Mouse (Mus musculus) layer of hippocampus, postnatal 14 days (tissue): ENCODE data around the gene Trf. TPM values are rescaled to one million over a fixed set of nuclear protein-coding genes. Genes with fewer than 3 reads are reported as not detected.
A peak's percentile ranks its signal among the peaks of the same experiment; 100 is the strongest.

ENCODE experiments used
- DNase-seq, 2 experiments: peaks; one replicate each; pipeline ENCODE4 v3.0.0; 2021 to 2022; ENCODE audit warnings: low spot score in 2 of 2, mixed read lengths in 1 of 2
- long read RNA-seq, 2 experiments: library from polyadenylated mRNA; stranded (forward); transcript quantifications; one replicate each; pipeline ENCODE4 v2.0.0; 2021
- total RNA-seq, 2 experiments: library from RNA; stranded (reverse); gene quantifications; 2 replicates each; pipeline ENCODE4 v1.2.3; 2021

Trf gene
- 10 to 100 TPM; 62.7 to 63.9 TPM for total RNA-seq
- long read RNA-seq, experiment 1, transcript Trf-201 (17 exons, 2,571 nt): major isoform, 101 of 112 reads
- long read RNA-seq, experiment 1, partial matches to known transcripts: 2 of 112 reads
- long read RNA-seq, experiment 1, other reads (novel, unspliced or antisense): 9 of 112 reads
- long read RNA-seq, experiment 2, transcript Trf-201 (17 exons, 2,571 nt): major isoform, 141 of 152 reads
- long read RNA-seq, experiment 2, partial matches to known transcripts: 9 of 152 reads
- long read RNA-seq, experiment 2, other reads (novel, unspliced or antisense): 1 of 152 reads

DNA sequence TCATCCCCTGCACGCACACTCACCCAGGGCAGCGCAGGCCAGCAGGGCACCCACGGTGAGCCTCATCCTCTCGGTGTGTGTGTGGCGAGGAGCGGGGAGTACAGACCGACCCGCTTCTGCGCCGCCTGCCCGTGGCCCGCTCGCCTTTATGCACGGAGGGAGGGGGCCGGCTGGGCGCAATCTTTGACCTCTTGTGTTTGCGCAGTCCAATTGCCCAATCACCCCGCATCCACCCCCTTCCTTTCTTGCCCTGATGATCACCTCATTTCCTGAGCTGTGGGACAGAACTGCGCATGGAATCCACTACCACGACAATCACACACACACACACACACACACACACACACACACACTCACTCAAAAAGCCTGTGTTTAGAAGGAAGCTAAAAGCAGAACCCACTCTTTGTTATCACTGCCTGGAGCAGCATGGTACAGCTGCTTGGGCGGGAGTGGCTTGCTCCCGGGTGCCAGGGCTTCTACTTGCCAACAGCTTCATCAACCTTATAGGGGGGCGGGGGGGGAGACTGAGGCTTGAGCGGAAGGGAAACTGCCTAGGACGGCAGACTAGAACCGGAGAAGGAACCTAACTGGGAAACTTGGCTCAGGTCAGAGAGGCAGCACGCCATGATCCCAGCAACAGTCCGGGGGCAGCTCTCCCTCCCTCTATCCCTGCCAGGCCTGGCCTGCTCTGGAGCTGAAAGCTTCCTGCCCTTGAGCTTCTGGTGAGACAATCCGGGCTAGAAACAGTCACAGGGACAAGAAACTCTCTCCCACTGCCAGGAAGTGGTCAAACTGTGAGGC, at the start of gene Trf, which contains the start of gene Gm20425:
Trf (minus strand) TSS at position 294 of the 801 bp plus-strand sequence.
Gm20425 (minus strand) TSS at position 157 of the 801 bp plus-strand sequence.
- DNase-seq: peak; percentile 26 to 36

DNA sequence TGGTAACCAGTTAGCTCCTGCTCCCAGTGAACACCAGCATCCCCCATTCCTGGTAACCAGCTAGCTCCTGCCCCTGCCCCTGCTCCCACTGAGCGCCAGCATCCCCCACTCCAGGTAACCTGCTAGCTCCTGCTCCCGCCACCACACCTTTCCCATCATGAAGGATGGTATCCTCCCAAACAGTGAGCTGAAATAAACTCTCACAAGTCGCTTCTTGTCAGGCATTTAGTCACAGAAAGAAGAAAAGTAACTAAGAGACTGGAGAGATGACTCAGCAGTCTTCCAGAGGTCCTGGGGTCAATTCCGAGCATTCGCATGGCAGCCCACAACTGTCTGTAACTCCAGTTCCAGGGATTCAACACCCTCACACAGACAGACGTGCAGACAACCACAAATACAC, 46.6 kb upstream of the Trf start:
- no peak for DNase-seq

DNA sequence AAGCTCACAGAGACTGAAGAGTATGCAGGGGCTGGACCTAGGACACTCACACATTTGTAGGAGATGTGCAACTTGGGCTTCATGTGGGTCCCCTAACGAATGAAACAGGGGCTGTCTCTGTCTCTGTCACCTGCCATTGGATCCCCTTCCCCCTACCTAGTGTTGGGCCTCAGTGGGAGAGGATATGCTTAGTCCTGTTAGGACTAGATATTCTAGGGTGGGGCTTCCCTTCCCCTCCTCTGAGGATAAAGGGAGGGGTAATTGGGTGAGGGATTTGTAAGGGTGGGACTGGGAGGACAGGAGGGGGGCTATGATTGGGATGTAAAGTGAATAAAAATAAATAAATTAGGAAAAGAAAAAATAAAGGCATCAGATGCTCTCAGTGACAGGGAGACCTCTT, 45.4 kb upstream of the Trf start:
- DNase-seq: no peak

DNA sequence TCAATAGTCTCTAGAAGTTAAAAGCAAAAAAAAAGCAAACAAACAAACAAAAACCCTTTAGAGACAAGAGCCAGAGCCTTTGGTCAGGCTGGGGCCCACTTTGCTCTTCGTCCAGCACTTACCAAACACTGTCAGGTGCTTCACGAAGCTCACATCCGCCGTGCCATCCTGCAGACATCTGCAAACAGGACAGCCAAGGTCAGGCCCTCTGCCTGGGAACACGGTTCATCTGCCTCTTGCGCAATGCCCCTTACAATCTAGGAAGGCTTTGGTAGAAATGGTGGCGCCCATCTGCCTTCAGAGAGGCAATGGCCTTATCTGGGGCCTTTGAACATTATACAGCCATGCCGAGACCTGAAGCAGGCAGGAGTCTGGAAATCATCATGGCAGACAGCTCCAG, 44.6 kb upstream of the Trf start:
- no peak for DNase-seq

DNA sequence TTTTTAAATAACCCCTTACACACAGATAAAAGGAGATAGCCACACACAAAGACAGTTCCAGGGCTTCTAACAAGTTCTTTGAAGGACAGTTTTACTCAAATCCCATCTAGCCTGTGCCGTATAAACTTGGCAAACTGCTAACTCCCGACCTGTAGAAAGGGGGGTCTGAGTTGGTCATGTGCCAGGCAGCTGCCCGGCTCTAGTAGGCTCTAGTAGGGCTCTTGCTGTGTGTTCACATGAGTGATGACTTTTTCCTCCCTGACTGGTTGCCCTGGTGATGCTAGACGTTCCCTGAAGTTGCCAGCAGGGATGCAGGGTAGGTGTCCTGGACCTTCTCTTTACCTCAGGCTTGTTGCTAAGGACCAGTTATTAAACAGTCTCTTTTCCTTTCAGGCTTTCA, 40.9 kb upstream of the Trf start:
- DNase-seq: no peak

DNA sequence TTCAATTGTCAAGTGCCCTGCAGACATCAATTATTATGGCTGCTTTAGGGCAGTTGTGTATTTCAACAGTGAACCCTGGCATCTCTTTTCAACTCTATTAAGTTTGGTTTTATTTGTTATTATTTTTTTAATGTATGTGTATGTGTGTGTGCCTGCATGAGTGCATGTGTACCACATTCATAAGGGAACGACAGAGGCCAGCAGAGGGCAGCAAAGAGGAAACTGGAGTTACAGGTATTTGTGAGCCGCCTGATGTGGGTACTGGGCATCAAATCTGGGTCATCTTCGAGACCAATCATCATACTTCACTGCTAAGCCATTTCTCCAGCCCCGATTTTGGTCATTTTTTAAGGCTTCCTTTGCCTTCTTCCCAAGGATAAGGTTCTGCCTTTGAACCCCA, 35.5 kb upstream of the Trf start:
- no peak for DNase-seq

DNA sequence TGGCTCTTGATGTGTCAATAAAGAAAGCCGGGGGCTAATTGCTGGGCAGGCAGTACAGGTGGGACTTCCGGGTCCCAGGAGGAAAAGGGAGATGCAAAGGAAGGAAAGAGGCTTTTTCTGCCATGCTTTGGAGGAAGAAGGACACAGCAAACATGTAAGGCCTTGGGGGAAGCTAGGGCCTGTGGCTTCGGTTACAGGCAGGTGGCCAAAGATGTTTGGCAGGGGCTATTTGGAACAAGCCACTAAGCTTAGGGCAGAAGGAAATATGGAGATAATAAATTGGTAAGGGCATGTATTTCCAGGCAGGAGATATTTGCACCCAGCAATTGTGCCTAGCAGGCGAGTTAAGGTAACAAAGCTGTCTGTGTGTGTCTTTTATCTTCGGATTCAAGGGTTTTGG, 22.7 kb upstream of the Trf start:
- DNase-seq: peak in 1 of 2 experiments; percentile 39

DNA sequence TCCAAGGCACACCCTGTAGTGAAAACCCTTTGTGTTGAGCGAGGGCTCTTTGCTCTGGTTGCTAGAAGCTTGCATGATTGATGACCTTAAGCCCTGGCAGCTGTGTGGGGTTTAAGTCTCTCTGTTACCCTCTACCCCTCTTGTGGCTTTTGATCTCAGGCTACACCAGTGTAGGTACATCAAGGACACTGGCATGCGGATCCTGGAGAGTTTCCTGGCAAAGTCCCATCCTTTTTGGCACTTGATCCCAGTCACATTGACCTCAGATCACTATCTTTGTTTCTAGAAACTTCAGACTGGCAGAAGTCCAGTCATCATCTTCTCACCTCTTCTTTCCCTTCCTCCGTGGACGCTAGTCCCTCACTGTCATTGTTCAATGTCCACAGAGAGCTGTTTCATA, 18.4 kb upstream of the Trf start:
- no peak for DNase-seq

DNA sequence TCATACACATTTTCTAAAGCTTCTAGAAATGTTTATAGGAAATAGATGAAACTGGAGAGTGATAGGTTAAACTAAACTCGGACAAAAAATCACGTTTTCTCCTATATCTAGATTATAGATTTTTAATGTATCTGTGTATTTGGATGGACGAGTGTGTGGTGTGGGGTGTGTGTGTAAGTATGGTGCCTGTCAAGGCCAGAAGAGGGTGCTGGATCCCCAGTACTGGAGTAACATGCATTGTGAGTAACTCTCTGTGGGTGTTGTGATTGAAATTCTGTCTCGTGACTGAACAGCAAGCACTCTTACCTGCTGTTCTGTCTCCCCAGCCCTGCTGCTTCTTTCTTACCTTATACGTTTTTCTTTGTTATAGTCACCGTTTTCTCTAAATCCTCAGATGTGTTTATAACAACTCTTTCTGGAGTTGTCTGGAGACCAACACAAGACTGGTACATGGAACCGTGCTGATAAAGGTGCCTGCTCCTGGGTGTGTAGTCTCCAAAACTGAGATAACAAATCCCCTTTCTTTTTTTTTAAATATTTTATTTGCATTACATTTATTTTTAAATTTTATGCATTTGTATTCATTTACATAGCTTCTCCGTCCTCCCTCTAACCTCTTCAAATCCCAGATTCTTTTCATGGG, 16.4 kb upstream of the Trf start:
- DNase-seq: no peak

DNA sequence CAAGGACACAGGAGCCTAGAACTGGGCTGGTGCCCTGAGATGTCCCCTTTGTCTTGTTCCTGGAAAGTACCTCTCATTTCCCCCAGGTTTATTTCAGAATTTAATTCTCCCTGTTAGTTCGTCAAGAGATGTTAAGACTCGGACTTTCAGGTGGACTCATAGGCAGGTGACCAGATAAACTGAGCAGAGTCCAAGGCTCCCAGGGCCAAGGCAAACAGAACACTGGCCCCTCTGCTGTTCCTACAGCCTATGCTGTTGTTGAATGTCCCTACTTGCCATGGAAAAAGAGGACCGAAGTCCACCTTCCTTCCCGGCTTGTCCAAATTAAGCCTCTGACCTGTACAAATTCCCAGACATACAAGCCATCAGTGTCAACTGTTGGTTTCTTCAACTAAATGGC, 13.4 kb upstream of the Trf start:
- DNase-seq: no peak

DNA sequence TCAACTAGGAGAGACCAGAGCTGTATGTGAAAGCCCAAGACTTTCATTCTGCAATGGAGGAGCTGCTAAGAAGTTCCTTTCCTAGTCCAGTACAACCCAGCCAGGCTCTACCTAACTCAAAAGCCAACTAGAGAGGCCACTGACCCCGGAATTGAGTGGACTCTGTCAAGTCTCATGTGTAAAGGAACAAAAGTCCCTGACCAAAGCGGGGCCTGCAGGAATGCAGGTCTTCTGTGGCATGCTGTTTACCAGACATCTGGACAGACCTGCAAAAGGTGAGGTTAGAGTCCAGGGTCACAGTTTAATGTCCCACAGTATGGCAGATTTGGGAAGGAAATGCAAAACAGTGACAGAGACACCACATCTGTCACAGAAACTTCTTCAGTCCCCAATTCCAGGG, 11.0 kb upstream of the Trf start:
- no peak for DNase-seq

DNA sequence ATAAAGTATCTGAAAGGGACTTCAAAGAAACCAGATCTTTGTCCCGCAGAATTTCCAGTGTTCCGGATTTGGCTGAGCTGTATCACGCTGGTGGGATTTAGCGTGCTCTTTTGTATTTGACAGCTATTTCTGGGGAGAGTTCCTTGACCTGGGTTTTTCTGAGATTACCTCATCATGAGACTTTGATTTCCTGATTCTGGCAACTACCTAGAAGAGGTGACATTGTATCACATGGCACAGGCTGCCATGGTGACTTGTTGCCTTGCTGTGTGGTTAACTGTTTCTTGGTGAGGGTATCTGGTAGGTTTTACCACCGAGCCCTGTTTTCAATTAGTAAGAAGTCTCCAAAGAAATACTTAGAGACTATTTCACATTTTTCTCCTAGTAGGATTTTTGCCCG, 9.2 kb upstream of the Trf start:
- no peak for DNase-seq

DNA sequence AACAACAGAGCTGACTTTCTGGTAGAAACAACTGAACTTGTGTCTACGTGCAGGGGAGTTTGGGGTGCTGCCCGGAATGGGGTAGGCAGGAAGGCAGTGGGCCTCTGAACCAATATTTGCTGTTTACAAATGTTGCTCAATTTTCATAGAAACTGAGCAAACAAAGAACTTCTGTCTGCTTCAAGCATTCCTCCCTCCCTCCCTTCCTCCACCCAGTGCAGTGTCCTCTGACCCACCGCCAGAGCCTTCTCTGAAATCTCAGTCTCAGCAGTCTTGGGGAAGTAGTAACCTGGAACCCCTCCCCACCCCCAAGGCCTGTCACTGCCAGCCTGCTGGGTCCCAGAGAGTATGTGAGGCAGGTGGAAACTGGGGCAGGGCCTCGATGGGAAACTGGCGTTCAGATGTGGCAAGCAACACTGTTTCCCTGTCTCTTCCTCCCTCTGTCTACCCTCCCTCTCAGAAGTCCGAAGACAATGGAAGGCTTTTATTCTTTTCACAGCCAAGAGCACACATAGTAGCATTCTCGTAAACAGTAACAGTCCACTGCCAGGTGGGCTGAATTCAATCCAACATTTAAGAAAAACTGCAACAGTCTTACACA, 4.4 kb upstream of the Trf start:
- DNase-seq: no peak

DNA sequence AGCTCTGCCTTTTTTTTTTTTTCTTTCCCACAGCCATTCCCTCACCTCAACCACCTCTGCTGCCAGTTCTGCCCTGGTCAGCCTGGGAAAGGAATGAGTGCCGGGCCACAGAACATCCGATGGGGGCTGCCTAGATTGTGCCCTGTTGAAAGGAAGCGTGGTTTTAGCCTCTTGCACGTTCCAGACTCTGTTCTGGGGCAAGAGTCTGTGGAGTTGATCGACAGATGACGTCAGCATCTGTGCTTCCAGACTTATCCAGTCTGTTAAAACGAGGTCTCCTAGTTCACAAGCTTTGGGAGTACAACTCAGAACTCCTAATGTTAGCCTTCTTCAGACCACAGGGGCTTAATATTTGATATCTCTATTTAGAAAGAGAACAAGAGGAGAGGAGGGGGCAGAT, 3.8 kb upstream of the Trf start:
- DNase-seq: no peak

DNA sequence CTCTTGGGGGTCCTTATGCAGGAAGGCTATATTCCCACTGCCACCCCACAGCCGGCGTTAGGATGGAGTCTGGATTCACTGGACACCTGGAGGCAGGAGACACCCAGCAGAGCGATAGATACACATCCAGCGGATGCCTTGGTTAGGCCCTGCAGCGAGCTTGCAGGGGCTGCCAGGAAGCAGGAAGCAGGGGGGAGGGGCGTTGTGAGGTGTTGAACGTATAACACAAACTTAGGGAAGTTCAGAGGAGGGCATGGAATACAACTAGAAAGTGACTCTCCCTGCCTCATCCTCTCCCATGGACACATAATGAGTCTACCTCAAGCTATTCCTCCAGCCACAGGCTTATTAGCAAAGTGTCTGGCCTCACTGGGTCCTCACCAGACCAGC, 2.8 kb upstream of the Trf start:
- DNase-seq: no peak

DNA sequence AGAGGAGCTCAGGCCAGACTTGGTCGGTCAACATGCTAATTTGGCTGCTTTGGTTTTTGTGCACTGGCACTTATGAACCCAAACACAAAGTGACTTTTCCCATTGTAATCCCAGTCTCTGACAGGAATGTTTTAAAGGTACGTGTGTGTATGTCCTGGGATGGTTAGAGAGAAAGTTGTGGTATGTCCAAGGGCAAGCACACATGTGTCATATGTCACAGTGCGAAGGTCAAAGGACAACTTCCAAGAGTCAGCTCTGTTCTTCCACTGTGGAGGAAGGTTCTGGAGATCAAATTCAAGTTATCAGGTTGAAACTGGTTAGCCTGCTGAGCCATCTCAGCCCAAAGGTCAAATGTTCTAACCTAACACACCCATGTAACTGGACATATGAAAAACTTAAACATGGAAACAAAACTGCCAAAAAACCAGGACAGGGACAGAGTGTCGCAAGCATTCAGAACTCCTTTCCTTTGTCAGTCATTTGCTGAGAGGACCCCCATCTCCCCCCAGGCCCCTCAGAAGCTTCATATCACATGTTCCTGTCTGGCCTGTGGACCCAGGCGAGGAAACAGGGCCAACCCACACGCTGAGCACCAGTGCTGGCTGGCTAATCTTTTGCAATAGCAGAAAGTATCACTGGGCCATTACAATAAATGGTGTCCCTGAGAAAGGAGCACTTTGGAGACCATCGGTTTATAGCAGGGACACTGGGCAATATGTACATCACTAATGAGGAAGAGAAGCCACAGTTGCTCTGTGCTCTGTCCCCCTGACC, 2.2 kb upstream of the Trf start:
- DNase-seq: no peak

DNA sequence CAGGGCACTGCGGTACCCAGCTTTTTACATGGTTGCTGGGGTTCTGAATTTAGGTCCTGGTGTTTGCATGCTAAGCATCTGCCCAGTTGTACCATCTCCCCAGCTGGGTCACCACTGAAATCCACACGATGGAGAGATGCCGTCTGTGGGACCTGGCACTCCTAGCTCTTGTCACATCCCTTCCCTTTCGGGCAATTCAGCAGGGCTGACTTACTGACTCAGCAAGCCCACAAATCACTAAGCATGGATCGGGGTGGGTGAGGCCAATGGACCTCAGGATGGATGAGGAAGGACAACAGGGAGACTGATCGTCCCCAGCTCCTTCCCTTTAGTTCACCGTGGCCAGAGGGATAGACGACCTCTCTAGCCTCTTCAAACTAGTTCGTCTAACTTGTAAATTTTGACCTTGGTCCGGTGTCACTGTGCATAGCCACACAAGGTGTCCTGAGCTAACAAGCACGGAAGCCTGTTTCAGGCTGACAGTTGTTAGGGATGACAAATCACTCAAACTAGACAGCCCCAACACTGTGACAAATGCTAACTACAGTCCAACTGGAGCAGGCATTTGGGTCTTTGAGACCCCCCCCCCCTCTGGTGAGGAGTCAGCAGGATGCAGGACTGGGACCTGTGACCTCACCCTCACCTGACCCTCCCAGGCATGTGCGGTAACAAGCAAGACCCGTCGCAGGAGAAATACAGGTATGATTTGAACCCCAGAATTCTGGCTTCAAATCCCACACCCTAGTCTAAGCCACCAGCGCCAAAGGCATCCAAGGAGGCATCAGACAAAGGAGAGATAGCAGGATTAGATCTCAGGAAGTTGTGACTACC, 992 bp downstream of the Trf start:
- no peak for DNase-seq

DNA sequence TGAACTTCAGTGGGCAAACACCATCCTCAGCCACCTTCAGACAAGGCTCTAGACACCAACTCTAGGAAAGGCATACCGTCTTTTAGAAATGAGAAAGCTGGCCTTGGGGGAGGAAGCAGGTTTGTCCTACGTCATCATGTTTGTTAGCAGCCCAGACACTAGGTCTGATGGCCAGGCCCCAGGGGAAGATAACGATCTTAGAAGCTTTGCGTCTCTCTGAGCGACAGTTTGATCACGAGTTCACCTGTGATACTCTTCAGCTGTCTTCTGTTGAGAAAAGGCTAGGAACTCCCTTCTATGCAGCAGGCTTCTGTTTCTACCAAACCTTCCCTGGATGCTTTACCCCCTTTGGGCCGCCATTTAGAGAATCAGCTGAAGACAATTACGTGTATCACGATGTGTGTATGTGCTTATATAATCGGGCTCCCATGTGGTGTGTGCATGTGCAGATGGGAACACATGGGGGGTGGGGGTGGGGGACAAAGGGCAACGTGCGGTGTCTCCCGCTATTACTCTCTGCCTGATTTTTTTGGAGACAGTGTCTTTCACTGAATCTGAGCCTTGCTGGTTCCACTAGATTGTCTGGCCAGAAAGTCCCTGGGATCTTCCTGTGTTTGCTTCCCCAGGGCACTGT, 1.8 kb downstream of the Trf start:
- DNase-seq: no peak

DNA sequence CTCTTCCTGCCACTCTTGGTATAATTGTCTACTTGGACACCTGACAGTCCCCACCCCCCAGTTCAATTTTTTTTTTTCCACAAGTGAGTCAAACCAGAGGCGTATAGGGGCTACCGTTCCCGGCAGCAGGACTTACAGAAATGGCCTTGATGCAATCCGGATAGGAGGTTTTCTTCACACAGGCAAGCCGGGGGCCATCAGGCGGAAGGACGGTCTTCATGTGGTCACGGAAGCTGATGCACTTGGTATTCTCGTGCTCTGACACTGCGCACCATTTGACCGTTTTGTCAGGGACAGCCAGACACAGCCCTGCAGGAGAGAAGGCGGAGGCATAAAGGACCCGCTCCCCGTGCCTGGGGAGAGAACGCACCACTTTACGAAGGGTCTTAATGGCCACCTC, 2.5 kb downstream of the Trf start:
- DNase-seq: no peak

DNA sequence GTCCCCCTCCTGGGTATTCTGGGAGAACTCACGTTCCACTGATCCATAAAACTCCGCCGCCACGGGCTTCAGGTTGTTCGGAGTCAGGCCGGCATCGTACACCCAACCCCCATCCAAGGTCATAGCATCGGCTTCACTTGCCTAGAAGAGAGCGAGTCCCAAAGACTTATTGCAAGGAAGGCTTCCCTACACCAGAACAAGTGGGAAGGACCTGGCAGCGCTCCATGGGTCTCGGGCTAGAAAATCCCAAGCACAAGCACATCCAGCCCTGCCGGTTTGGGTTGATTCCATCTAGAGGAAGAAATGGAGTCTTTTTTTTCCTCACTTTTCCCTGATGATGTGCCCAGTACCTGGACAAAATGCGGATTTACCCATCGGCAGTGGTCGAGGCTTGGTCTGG, 3.4 kb downstream of the Trf start:
- DNase-seq: no peak
